Mouse (Mus musculus) hindbrain, embryonic 12.5 days (tissue): Measurements from ENCODE around the gene Cables2. TPM values are rescaled to one million over a fixed set of nuclear protein-coding genes. Genes with fewer than 3 reads are reported as not detected.

Source experiments
- ATAC-seq: fragments of 200-750 bp; cut with Nextera tagmentation; 2 replicates; pipeline ENCODE4 v1.8.0; 2017; ENCODE audit warnings: moderate TSS enrichment; ENCODE audit not compliant: low FRiP score
- H3K27ac ChIP-seq: fragments of 300-500 bp; sonication (generic); 2 replicates; pipeline ENCODE4 v1.5.1; 2016; ENCODE audit warnings: mild to moderate bottlenecking
- H3K27me3 ChIP-seq: fragments of 300-500 bp; sonication (generic); 2 replicates; pipeline ENCODE4 v1.6.1; 2016; ENCODE audit warnings: mild to moderate bottlenecking
- H3K36me3 ChIP-seq: fragments of 300-500 bp; sonication (generic); 2 replicates; pipeline ENCODE4 v1.6.1; 2016; ENCODE audit warnings: mild to moderate bottlenecking
- H3K4me1 ChIP-seq: fragments of 300-500 bp; sonication (generic); 2 replicates; pipeline ENCODE4 v1.6.1; 2016
- H3K4me2 ChIP-seq: fragments of 300-500 bp; sonication (generic); replicated peaks from 2 replicates; pipeline ENCODE4 v1.6.1; 2016; ENCODE audit warnings: mild to moderate bottlenecking
- H3K4me3 ChIP-seq: fragments of 300-500 bp; sonication (generic); 2 replicates; pipeline ENCODE4 v1.5.1; 2016; ENCODE audit warnings: mild to moderate bottlenecking
- H3K9ac ChIP-seq: fragments of 300-500 bp; sonication (generic); 2 replicates; pipeline ENCODE4 v1.6.1; 2016; ENCODE audit warnings: mild to moderate bottlenecking, moderate library complexity
- H3K9me3 ChIP-seq: fragments of 300-500 bp; sonication (generic); replicated peaks from 2 replicates; pipeline ENCODE4 v1.6.1; 2016; ENCODE audit warnings: mild to moderate bottlenecking
- WGBS: fragments of 180-500 bp; shearing (Covaris S2); methylation state at CpG from one replicate; pipeline ENCODE4 v1.1.7; 2016; 5-methylcytosine and 5-hydroxymethylcytosine counted together
- polyA plus RNA-seq: library from polyadenylated mRNA; unstranded; fragments of >200 nt; fragmentation: Nextera tagmentation; extraction: Ambion mirVana; gene quantifications from 2 replicates; pipeline ENCODE4 v1.2.1, GENCODE M21; 2016

Gene Cables2
- 29.4 and 29.5 TPM in 2 replicates for polyA plus RNA-seq

DNA sequence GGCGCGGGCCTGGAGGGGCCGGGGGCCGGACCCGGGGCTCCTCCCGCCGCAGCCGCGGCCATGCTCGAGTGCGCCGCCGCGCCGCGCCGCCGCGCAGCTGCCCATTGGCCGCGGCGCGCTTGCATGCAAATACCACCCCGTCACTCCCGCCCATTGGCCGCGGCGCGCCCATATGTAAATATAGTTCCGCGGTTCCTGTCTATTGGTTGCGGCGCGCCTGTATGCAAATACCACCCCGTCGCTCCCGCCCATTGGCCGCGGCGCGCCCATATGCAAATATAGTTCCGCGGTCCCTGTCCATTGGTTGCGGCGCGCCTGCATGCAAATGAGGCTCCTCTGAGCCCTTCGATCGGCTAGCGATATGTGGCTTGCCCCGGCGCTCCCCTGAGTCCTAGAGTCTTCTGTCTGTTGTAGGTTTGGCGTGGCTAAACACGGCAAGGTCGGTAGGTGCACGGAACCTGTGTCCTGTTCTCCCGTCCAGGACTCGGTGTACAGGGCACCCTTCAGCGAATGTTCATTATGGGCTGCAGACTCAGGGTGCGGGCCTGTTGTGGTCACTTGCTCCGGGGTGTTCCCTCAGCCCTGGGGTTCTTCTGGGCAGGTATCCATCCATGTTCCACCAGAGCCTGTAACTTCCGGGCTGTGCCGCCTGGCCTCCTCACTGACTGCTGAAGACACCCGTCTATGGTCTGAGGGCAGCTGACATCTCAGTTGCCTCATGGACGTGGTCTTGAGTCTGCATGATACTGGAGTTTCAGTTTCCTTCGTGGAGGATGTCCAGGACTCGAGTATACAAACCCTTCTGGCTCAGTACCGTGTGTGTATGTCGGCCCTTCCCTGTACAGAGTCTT is at the start of gene Cables2:
Cables2 (minus strand) TSS at position 103 of the 851 bp plus-strand sequence.
- H3K9me3 ChIP-seq: no peaks in the 10 kb centered on the region
- WGBS: 7% methylated on average over 68 of the region's 68 CpGs
- H3K4me1 ChIP-seq: peaks cover 33% of the 10 kb centered on the region
- H3K9ac ChIP-seq: peak within 1 kb of the TSS; percentile 98
- H3K4me2 ChIP-seq: peak within 1 kb of the TSS; percentile 96
- H3K27ac ChIP-seq: peak within 1 kb of the TSS; percentile 79
- H3K4me3 ChIP-seq: peak within 1 kb of the TSS; percentile 92
- peaks cover 10% of the 10 kb centered on the region; the same call in 1 of the 2 replicates for H3K27me3 ChIP-seq
- no peaks in the 10 kb centered on the region; the same call in 1 of the 2 replicates for H3K36me3 ChIP-seq
- ATAC-seq: peak; percentile 96

GRCm38 (mm10) chr2:180322674-180323355 is 49.5 kb upstream of the Cables2 start:
- 27% methylated on average over 14 of the region's 14 CpGs for WGBS
- Histone ChIP-seq H3K4me2 (no peak overlapping the region), H3K27me3 (0 out of 2 replicates have a peak, but pooled peaks cover under 1% of the 10 kb centered on the region), H3K9ac (0 out of 2 replicates have a peak overlapping the region, but pooled peaks have one; percentile 8), H3K4me3 (no peak overlapping the region), H3K36me3 (no peaks in the 10 kb centered on the region), H3K9me3 (no peaks in the 10 kb centered on the region), H3K27ac (no peak overlapping the region), H3K4me1 (peaks cover 8% of the 10 kb centered on the region)
- no peak for ATAC-seq

- Histone ChIP-seq H3K36me3 (no peaks in the 10 kb centered on the region), H3K9ac (no peak overlapping the region), H3K4me3 (no peak overlapping the region), H3K27ac (no peak overlapping the region), H3K9me3 (no peaks in the 10 kb centered on the region), H3K4me2 (no peak overlapping the region), H3K27me3 (no peaks in the 10 kb centered on the region), H3K4me1 (peaks cover 8% of the 10 kb centered on the region)
- no peak for ATAC-seq
- WGBS: 73% methylated on average over 4 of the region's 4 CpGs
Observed at GRCm38 (mm10) chr2:180320216-180320615, 46.9 kb upstream of the Cables2 start.

DNA sequence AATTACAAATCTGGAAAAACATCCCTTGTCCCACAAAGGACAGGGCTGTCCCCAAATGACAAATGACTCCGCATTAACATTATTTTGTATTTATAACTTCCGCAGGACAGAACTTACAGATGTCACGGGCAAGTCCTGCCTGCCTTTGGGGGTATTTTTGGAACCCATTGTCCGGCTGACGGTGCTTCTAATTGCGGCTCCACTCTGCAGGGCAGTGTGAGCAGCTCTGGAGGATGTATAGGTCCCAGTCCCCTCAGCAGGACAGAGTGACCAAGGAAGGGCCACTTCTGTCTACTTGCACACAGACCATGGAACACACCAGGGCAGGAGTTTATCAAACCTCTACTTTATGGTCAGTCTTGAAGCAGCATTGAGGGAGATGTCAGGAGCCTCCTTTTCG is 44.3 kb upstream of the Cables2 start:
- no peak for ATAC-seq
- Histone ChIP-seq H3K4me2 (no peak overlapping the region), H3K27ac (no peak overlapping the region), H3K9me3 (no peaks in the 10 kb centered on the region), H3K36me3 (no peaks in the 10 kb centered on the region), H3K9ac (no peak overlapping the region), H3K4me3 (no peak overlapping the region), H3K27me3 (no peaks in the 10 kb centered on the region), H3K4me1 (peaks cover 4% of the 10 kb centered on the region)
- 81% methylated on average over 7 of the region's 7 CpGs for whole genome bisulfite sequencing

GRCm38 (mm10) chr2:180314292-180314691 is 41.0 kb upstream of the Cables2 start:
- H3K27ac ChIP-seq: no peak overlapping the region
- WGBS: 85% methylated on average over 2 of the region's 2 CpGs
- ATAC-seq: no peak
- H3K9me3 ChIP-seq: no peaks in the 10 kb centered on the region
- no peak overlapping the region for H3K4me3 ChIP-seq
- no peaks in the 10 kb centered on the region for H3K36me3 ChIP-seq
- H3K9ac ChIP-seq: no peak overlapping the region
- no peak overlapping the region for H3K4me2 ChIP-seq
- H3K4me1 ChIP-seq: no peaks in the 10 kb centered on the region
- H3K27me3 ChIP-seq: no peaks in the 10 kb centered on the region

DNA sequence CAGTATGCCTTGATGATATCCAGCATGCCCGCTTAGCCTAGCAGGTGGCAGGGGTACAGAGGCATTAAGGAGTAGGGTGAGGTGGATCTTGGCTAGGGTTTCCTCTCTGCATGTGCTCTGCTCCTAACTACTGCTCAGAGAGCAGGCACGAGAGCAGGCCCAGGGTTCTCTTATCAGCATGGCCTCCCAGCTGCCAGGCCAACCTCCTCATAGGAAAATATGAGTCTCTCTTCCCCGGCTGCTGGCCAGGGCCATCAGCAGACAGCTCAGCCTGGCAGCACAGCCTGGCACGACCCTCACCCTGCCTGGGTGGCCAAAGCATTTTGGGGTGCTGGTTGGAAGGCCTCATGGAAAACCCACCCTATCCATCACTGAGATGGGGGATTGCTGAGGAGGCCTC is 37.9 kb upstream of the Cables2 start:
- no peaks in the 10 kb centered on the region for H3K36me3 ChIP-seq
- no peaks in the 10 kb centered on the region for H3K9me3 ChIP-seq
- H3K4me2 ChIP-seq: no peak overlapping the region
- H3K4me3 ChIP-seq: no peak overlapping the region
- H3K27me3 ChIP-seq: no peaks in the 10 kb centered on the region
- H3K4me1 ChIP-seq: no peaks in the 10 kb centered on the region
- WGBS: 77% methylated on average over 4 of the region's 4 CpGs
- H3K27ac ChIP-seq: no peak overlapping the region
- no peak overlapping the region for H3K9ac ChIP-seq
- ATAC-seq: no peak

DNA sequence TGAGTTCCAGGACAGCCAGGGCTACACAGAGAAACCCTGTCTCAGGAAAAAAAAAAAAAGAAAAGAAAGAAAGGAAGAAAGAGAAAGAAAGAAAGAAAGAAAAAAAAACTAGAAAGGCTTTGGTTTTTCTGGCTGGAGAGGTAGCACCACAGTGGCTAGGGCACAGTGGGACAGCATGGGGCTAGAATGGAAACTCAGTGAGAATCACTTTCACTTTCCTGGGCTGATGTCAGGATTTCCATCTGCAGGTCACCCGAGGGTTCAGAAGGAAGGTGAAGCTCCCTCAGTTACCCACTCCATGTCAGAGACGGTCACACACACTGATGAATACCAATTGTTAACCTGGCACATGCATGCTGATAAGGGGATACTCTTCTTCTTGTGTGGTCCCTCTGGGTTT is 34.4 kb upstream of the Cables2 start:
- H3K27me3 ChIP-seq: no peaks in the 10 kb centered on the region
- WGBS: 46% methylated on average over 2 of the region's 2 CpGs
- H3K4me2 ChIP-seq: no peak overlapping the region
- H3K4me3 ChIP-seq: no peak overlapping the region
- H3K9me3 ChIP-seq: no peaks in the 10 kb centered on the region
- H3K36me3 ChIP-seq: no peaks in the 10 kb centered on the region
- H3K27ac ChIP-seq: no peak overlapping the region
- ATAC-seq: no peak
- H3K9ac ChIP-seq: no peak overlapping the region
- no peaks in the 10 kb centered on the region for H3K4me1 ChIP-seq

- Histone ChIP-seq H3K9ac (no peak overlapping the region), H3K4me1 (no peaks in the 10 kb centered on the region), H3K36me3 (no peaks in the 10 kb centered on the region), H3K27me3 (no peaks in the 10 kb centered on the region), H3K4me2 (no peak overlapping the region), H3K27ac (no peak overlapping the region), H3K4me3 (no peak overlapping the region), H3K9me3 (no peaks in the 10 kb centered on the region)
- no peak for ATAC-seq
- 91% methylated on average over 8 of the region's 8 CpGs for WGBS
Observed at GRCm38 (mm10) chr2:180306423-180307168, 33.3 kb upstream of the Cables2 start.

GRCm38 (mm10) chr2:180306009-180306408 is 32.7 kb upstream of the Cables2 start:
- Histone ChIP-seq H3K36me3 (no peaks in the 10 kb centered on the region), H3K9ac (no peak overlapping the region), H3K27ac (no peak overlapping the region), H3K4me3 (no peak overlapping the region), H3K4me2 (no peak overlapping the region), H3K9me3 (no peaks in the 10 kb centered on the region), H3K27me3 (no peaks in the 10 kb centered on the region), H3K4me1 (no peaks in the 10 kb centered on the region)
- no peak for ATAC-seq
- 82% methylated on average over 2 of the region's 2 CpGs for WGBS

DNA sequence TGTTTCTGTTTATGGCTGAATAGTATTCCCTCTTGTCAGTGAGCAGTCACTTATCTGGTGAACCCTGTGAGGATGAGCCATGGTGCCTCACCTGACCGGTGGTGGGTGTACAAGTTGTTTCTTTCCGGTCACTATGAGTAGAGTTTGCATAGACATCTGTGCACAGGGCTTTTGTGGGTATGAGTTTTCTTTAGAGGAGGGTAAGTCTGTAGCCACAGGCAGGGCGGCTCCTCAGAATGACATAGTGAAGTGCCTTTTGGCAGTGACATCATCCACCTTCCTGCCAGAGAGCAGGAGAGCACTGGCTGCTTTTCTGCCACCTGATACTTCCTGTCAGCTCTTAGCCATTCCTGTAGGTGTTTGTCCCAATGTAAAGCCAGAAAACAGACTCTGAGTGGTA is 32.2 kb upstream of the Cables2 start:
- ATAC-seq: no peak
- 89% methylated on average over 3 of the region's 3 CpGs for WGBS
- no peaks in the 10 kb centered on the region for H3K36me3 ChIP-seq
- H3K4me1 ChIP-seq: no peaks in the 10 kb centered on the region
- no peak overlapping the region for H3K27ac ChIP-seq
- H3K9ac ChIP-seq: no peak overlapping the region
- H3K4me3 ChIP-seq: no peak overlapping the region
- H3K27me3 ChIP-seq: no peaks in the 10 kb centered on the region
- no peaks in the 10 kb centered on the region for H3K9me3 ChIP-seq
- no peak overlapping the region for H3K4me2 ChIP-seq

DNA sequence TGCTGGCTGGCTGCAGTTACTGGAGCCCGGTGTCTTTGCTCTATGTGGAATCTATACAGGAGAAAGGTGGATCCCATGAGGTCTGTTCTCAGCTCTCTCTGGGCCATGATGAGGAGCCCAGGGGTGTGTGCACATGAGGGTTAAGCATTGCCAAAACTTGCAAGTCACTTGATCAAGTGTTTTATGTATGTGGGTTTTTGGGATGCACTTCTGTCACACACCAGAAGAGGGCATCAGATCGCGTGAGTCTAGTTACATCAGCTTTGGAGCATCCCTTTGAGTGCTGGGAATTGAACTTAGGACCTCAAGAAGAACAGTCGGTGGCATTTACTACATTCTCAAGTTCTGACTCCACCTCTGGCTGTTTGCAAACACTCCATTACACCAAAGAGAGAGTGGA is 31.3 kb upstream of the Cables2 start:
- Histone ChIP-seq H3K4me3 (no peak overlapping the region), H3K9ac (no peak overlapping the region), H3K27me3 (no peaks in the 10 kb centered on the region), H3K4me1 (no peaks in the 10 kb centered on the region), H3K36me3 (no peaks in the 10 kb centered on the region), H3K4me2 (no peak overlapping the region), H3K27ac (no peak overlapping the region), H3K9me3 (no peaks in the 10 kb centered on the region)
- ATAC-seq: no peak
- 66% methylated on average over 4 of the region's 4 CpGs for WGBS

DNA sequence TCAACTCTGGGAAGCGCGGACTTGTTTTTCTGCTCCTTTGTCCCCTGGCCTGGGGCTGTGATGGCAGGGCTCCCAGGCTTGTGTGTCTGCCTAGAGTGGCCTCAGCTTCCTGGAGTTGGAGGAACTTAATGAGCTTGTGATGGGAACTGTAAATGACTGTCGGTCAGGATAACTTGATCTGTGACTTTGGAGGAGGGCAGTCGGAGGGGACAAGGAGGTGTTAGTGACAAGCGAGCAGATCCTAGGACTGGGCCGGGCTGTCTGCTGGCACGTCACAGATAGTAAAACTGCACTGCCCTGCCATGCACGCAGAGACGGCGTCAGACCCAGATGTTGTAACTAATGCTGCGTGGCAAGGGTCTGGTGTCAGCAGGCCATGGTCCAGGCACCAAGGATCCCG is 30.2 kb upstream of the Cables2 start:
- H3K36me3 ChIP-seq: no peaks in the 10 kb centered on the region
- H3K27me3 ChIP-seq: no peaks in the 10 kb centered on the region
- 89% methylated on average over 12 of the region's 12 CpGs for WGBS
- H3K27ac ChIP-seq: no peak overlapping the region
- H3K4me2 ChIP-seq: no peak overlapping the region
- H3K9ac ChIP-seq: no peak overlapping the region
- no peaks in the 10 kb centered on the region for H3K9me3 ChIP-seq
- H3K4me3 ChIP-seq: no peak overlapping the region
- no peak for ATAC-seq
- H3K4me1 ChIP-seq: no peaks in the 10 kb centered on the region
